Mouse (Mus musculus) urinary bladder, postnatal 10 days (tissue): ENCODE measurements at regions not wholly inside any gene's neighbourhood (a gene's known extent, or its start where the extent isn't known, plus 50 kb on each side); places are given as distances from the start of the nearest gene placed in this dataset.

Experiments used
- DNase-seq: peaks from one replicate; pipeline ENCODE4 v3.0.0; 2022; ENCODE audit warnings: low spot score

GRCm38 (mm10) chr13:99630800-99631199 is 114.5 kb upstream of the Map1b start:
- DNase-seq = no peak

- no peak for DNase-seq
Measured at GRCm38 (mm10) chr13:99630356-99630755, 114.0 kb upstream of the Map1b start.

DNA sequence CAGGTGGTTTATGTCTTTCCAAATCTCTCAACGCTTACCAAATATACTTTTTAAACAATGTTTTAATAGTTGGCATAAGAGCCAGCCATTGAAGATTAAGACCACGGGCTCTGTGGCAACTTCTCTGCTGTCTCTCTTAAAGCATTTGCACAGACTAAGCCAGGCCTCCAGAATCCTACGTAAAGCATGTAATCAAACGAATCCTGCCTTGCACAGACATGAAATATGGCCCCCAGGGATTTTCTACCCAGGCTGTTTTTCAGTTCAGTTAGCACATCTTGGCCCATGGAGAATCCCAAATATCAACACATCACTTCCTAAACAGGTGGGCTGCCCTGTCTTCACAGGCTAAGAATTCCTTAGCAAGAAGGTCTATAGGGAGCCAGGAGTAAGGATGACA is 108.9 kb upstream of the Map1b start:
- DNase-seq = no peak

GRCm38 (mm10) chr13:99618332-99618731 is 102.0 kb upstream of the Map1b start:
- no peak for DNase-seq

DNA sequence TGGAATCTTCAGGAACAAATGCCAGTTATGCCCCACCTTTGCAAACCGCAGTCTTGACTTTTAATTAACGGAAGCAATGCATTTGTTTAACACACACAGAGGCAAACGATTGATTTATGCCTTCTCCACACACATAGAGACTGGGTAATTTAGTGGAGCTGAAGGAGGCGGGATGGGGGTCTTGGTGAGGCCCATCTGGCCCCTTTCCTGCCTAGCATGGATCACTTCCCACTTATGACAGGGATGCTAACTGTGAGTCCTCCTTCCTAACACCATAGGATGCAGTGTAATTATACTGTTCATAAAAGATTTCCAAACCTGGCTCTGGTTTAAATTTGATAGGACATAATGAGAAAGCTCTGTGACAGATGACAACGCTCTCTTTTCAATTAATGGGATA is 101.1 kb upstream of the Map1b start:
- DNase-seq = no peak

DNA sequence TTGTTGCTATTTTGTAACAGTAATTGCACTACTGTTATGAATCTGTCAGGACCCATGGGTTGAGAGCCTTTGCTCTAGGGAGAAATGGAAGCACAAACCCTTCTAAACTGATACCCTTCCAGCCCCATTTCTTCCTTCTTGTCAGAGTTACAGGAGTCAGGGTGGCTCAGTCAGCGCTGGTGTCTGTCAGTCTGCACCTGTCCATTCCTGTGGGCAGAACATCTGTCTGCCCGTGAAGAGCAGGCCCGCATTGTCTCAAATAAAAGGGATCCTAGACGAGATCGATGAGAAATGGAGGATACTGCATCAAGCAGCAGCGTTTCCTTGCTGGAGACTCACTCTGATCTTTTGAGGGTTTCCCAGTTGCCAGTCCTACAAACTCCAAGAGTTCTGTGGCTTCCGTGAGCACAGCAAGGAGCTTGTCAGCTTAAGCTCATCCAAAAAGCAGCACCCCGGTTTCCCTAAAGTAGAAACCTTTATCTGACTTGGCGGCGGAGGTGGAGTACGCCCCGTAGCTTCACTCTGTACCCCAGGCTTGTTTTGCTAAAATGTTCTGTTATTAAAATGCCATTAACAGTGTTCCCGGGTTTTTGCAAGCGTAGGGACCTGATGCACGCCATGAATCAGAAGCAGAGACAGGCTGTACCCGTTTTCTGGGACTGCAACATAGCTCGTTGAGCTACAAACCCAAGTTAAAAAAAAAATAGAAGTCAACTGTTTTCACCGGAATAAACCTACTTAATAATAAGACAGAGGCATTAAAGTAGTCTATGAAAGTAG is 95.6 kb upstream of the Map1b start:
- DNase-seq = no peak

DNA sequence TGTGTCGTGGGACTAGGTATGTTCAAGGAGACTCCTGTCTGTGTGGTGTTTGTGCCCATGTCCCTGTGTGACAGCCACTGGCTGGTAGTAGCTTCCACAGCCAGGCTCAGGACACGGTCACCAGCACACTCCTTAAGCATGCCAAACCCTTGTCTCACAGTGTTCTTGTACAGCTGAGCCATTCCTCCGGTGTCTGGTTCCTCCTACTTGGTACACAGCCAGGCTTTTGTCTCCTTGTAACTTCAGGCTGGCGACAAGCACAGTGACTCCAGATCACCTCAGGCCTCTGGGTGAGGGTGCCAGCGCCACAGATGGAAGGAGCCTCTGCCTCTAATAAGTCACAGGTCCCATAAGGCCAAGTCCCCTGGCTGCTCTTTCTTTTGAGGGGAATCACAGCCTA is 94.2 kb upstream of the Map1b start:
- no peak for DNase-seq

DNA sequence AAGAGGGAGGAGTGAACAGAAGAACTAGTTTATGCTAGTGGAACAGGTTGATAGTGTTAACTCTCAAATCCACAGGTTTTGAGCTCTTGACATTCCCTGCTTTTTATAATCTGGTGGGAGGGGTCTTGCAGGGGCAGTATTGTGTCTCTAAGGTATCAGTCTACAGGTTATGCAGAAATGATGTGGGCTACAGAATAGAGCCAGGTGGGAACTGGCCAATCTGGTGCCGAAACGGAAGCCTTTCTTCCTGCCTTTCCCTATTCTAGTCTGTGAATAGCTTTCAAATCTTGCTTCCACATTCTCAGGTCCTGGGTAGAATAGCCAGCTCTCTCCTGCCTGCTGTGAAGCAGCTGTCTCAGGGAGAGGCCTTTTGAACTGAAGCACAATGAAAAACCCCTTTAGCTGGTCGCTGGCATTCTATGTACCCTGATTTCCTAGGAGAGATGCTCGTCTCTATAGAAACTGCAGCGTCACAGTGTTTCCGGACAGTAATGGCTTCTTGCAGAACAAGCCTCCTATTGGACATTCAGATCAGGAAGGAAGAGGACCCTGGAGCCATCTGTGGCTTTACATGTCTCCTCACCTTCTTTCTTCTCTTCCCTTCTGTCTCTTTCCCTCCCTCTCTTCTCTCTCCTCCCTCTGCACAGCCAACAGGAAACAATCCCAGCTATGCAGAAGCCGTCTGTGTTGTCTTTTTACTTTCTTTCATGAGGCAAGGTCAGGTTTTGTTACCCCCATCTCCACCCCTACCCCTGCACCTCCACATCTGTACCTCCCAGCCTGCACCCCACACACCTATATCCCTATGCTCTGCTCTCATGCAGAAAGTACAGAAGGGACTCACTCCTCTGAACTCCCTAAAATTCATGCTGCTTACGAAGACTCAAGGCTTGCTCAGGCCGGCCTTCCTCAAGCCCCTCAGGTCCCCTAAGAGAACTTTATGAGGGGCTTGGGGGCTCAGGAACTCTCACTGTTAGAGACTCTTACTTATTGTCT is 93.1 kb upstream of the Map1b start:
- no peak for DNase-seq

GRCm38 (mm10) chr13:99608591-99608990 is 92.3 kb upstream of the Map1b start:
- DNase-seq = no peak

DNA sequence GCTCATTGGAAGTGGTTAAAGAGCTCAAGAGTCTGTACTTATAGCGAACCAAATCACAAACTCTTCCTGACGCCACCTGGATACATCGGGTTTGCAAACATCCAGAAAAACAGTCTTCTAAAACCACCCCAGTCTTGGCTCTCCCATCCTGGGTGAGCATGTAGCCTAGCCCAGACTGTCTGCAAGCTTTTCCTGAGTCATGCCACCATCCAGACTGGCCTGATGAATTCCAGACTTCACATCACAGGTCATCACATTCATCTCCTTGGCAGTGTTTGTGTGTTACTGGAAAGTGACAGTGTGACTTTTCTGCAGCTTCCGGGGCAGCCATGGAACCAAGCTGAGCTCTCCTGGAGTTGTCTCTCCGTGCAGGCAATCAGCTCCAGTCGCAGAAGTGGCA is 90.9 kb upstream of the Map1b start:
- no peak for DNase-seq

DNA sequence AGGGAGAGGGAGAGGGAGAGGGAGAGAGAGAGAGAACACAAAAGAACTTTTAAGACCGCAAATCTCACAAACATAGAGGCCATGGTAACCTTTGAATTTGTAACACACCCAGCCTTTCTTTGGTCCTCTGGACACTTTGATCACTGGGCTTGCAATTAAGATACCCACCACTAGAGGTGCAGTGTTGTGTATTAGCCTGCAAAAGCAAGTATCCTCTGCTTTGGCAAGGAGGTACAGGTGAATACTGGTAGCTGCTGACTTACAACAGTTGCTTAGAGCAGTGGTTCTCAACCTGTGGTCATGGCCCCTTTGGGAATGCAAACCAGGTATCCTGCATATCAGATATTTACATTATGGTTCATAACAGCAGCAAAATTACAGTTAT is 90.3 kb upstream of the Map1b start:
- no peak for DNase-seq

DNA sequence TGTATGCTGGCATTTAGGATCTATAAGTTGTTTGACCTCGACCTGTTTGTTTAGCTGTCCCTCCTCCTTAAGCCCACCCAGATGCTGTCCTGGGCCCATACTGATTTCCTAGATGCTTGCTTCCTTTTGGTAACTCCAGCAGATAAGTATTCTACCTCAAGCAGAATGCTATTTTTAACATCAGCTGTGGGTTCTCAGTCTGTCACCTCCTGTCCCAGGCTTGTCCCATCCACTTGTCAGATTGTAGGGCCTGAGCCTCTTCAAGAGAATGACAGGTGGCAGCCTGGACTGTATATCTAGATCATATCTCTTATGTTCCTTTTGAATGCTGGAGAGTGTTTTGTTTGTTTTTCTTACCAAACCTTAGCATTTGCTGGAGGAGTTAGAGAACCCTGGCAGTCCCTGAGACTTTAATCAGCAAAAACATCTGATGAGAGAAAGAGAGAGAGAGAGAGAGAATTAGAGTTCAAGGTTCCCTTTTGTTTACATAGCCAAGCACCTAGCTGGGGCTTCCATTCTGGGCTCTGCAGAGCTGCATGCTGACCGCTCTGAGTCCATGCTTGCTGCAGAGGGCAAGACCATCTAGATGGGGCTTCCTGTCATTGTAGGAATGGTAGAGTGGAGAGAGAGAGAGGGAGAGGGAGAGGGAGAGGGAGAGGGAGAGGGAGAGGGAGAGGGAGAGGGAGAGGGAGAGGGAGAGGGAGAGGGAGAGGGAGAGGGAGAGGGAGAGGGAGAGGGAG is 89.7 kb upstream of the Map1b start:
- DNase-seq = no peak

DNA sequence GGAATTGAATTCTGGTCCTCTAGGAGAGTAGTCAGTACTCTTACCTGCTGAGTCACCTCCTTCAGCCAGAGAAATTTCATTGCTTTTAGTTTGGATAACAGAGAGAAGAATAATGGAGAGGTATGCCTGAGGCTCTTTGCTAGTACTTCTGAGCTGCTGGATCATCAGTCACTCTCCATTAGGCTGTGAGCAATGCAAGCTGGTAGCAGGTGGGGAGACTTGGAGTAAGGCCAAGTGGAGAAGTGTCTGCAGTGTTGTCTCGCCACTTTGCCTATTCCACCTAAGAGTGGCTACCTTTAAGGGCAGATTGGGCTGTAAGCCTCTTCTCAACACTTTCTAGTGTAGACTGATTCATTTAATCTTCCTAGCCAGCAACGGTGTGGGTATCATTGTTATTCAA is 81.6 kb upstream of the Map1b start:
- no peak for DNase-seq

DNA sequence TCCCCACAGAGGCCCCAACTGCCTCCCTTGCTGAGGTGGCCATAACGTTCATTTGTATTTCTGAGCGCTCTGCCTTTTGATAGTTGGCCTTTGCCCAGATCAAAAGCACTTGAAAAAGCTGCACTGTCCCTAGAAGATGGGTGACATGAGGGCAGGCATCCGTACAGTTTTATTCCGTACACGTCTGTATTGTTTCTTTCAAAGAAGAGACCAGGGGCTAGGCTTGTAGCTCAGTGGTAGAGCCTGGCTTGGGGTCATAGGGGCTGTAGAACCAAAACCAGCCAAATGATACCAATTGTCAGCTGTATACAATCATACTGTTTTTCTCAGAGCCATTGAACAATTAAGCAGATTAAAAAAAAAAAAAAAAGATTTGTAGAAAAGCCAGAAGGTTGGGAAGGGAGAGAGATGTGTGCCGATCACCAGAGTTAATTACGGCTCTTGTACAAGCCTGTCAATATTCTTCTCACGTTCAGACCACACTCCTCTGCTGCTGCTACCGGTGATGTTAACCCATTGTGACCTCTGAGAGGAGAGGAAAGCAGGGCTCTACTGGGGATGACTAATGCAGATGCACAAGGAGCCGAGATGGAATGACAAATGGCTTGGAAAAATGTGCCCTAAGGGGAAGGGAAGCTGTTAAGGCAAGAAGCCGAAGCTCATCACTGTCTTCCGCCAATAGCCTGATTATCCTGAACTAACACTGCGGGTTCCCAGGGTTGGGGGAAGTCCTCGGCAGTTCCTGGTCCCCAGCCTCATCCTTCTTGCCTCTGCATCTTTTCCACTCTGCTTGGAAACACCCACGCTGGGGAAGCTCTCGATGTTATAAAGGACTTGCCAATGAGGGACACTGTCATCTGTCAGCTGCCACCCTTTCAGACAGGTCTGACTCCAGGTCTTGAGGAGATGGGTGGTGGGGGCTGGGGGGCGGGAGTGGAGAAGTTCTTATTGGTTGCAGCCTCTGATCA is 77.8 kb upstream of the Map1b start:
- DNase-seq = no peak

DNA sequence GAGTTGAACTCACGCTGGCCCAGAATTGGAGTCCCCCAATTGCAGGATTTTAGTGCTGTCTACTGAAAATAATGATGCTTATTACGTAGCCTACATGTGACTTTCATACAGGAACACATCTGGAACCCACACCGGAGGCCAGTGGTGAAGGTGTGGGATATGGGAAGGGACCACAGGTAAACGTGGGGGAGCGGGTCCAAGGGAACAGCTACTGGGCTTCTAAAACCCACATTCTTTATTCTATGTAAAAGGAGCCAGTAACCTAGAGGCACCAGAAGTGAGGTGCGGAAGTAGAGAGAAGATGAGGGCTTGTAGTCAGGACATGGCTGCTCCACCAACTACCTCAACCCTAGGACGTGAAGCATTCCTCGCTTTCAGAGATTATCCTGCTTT is 76.9 kb upstream of the Map1b start:
- no peak for DNase-seq

GRCm38 (mm10) chr13:99592596-99593242 is 76.4 kb upstream of the Map1b start:
- DNase-seq = no peak

- DNase-seq = no peak
Measured at GRCm38 (mm10) chr13:99588646-99589045, 72.3 kb upstream of the Map1b start.

DNA sequence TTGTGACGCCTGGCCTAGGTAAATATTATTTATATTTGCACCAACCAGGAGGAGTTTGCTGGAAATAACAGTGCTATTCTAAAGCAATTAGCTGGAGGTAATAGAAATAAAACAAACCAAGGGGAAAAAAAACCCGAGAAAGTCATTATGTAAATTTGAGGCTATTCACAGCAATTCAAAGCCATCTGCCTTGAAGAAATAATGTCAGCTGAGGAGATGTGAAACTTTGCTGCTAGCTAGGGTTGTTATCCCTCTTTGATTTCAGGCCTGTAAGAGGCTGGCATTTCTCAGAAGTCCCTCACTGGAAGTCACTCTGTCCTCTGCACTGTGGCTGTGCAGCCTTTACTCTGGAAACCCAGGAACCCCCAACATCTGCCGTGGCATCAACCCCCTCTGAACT is 67.5 kb upstream of the Map1b start:
- no peak for DNase-seq

DNA sequence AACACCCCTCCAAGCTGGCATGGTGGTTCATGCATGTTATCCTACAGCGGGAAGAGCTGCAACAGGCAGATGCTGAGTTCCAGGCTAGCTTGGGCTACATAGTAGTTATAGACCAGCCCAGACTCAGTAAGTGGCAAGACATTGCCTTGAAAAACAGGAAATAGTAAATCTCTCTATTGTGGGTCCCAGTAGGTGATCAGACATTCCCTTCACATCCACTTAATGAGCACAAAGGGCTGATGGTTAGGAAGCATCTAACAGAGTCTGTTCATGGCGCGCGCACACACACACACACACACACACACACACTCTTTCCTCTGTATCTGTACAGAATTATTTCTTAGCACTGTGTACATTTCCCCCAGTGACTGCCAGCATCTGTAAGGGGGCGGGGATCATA is 64.0 kb upstream of the Map1b start:
- no peak for DNase-seq

DNA sequence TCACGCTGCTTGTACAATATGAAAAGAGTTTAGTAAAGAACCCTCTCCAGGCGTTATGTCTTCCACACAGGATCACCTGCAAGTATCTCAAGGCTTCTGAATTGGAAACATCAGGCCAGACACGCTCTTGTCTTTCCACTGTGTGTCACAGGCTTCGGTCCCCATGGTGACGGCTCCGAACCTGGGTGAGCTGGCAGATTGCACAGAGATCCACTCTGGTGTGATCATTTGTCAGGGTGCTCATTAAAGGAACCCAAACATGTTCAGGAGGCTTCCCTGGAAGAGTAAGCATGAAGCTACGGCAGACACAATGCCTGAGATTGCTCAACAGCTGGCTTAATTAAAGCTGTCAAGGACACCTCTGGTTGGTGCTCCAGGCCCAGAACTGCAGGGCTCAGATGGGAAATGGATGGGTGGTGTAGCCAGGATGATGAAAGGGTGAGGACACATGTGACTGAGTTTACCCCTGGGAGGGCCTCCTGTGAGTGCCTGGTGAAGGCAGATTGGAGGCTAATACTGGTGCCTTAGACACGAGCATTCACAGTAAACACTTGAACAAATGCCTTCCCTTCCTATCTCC is 63.3 kb upstream of the Map1b start:
- DNase-seq = no peak
